Mouse (Mus musculus): ENCODE data around the gene Ccl27a. TPM values are rescaled to one million over a fixed set of nuclear protein-coding genes. Genes with fewer than 3 reads are reported as not detected.

The Ccl27a gene
- polyA plus RNA-seq, 1 experiment: 13.3 TPM

- Histone ChIP-seq H3K4me1 (ENCODE audit: control insufficient read depth, insufficient read depth, low read length) (0 out of 2 replicates have a peak, but pooled peaks cover 2% of the 10 kb centered on the region), H3K27ac (ENCODE audit: insufficient read depth, low read depth, low read length) (no peak within 1 kb of the TSS), H3K4me3 (ENCODE audit: insufficient read depth, low read length) (peak within 1 kb of the TSS; percentile 30)
- TF ChIP-seq CTCF (IDR thresholded peaks at IDR 0.05; ENCODE audit: low read depth, low read length): no peak
- TF ChIP-seq POLR2A (IDR thresholded peaks at IDR 0.05; ENCODE audit: borderline replicate concordance, low read depth, low read length): no peak
Observed at GRCm38 (mm10) chr4:41731052-41731765, 42.8 kb downstream of the Ccl27a start, which contains the start of gene Arid3c. Arid3c (minus strand) TSS chr4:41731142.

- TF ChIP-seq CTCF (IDR thresholded peaks at IDR 0.05; ENCODE audit: low read depth, low read length): no peak
- TF ChIP-seq POLR2A (IDR thresholded peaks at IDR 0.05; ENCODE audit: borderline replicate concordance, low read depth, low read length): no peak
- Histone ChIP-seq H3K4me1 (ENCODE audit: control insufficient read depth, insufficient read depth, low read length) (peaks cover 7% of the 10 kb centered on the region), H3K4me3 (ENCODE audit: insufficient read depth, low read length) (no peak overlapping the region), H3K27ac (ENCODE audit: insufficient read depth, low read depth, low read length) (no peak overlapping the region)
Observed at GRCm38 (mm10) chr4:41726826-41727621, 47.0 kb downstream of the Ccl27a start.

- TF ChIP-seq CTCF (IDR thresholded peaks at IDR 0.05; ENCODE audit: low read depth, low read length) (no peak), POLR2A (IDR thresholded peaks at IDR 0.05; ENCODE audit: borderline replicate concordance, low read depth, low read length) (0 out of 2 replicates have a peak, but pooled peaks have one; percentile 67)
- no peak within 1 kb of the TSS for H3K27ac ChIP-seq (ENCODE audit: insufficient read depth, low read depth, low read length)
- H3K4me3 ChIP-seq (ENCODE audit: insufficient read depth, low read length): peak within 1 kb of the TSS; percentile 91
- H3K4me1 ChIP-seq (ENCODE audit: control insufficient read depth, insufficient read depth, low read length): peaks cover 11% of the 10 kb centered on the region
Observed at GRCm38 (mm10) chr4:41722918-41723351, 51.1 kb downstream of the Ccl27a start, which contains the start of gene Dctn3. Dctn3 (minus strand) TSS chr4:41723170.

Other genes starting within 250 kb of the Ccl27a start
- gene Fam219a, start 204.7 kb downstream of the Ccl27a start, polyA plus RNA-seq (2012; ENCODE audit: insufficient read depth, insufficient read length, missing spikeins): 35.2 and 35.6 TPM in 2 replicates
- not detected in 2 replicates for gene Dnaic1, start 204.5 kb downstream of the Ccl27a start, polyA plus RNA-seq (2012; ENCODE audit: insufficient read depth, insufficient read length, missing spikeins)
- gene Enho, start 133.9 kb downstream of the Ccl27a start, polyA plus RNA-seq (2012; ENCODE audit: insufficient read depth, insufficient read length, missing spikeins): 1.0 and 1.5 TPM in 2 replicates
- not detected in 2 replicates for gene Cntfr, start 77.2 kb downstream of the Ccl27a start, polyA plus RNA-seq (2012; ENCODE audit: insufficient read depth, insufficient read length, missing spikeins)
- 36.8 and 43.2 TPM in 2 replicates for gene Il11ra1, start 74.3 kb downstream of the Ccl27a start, polyA plus RNA-seq (2012; ENCODE audit: insufficient read depth, insufficient read length, missing spikeins)
- 19.1 and 20.0 TPM in 2 replicates for gene Rpp25l, start 60.7 kb downstream of the Ccl27a start, polyA plus RNA-seq (2012; ENCODE audit: insufficient read depth, insufficient read length, missing spikeins)
- gene Dctn3, start 51.1 kb downstream of the Ccl27a start, polyA plus RNA-seq (2012; ENCODE audit: insufficient read depth, insufficient read length, missing spikeins): 75.2 and 75.7 TPM in 2 replicates
- not detected in 2 replicates for gene Arid3c, start 43.1 kb downstream of the Ccl27a start, polyA plus RNA-seq (2012; ENCODE audit: insufficient read depth, insufficient read length, missing spikeins)
- 30.4 and 34.5 TPM in 2 replicates for gene Galt, start 19.0 kb downstream of the Ccl27a start, polyA plus RNA-seq (2012; ENCODE audit: insufficient read depth, insufficient read length, missing spikeins)
- gene Sigmar1, start 18.1 kb downstream of the Ccl27a start, polyA plus RNA-seq (2012; ENCODE audit: insufficient read depth, insufficient read length, missing spikeins): 52.7 and 60.0 TPM in 2 replicates
- gene Gm21541, start 129.4 kb upstream of the Ccl27a start, polyA plus RNA-seq (2012; ENCODE audit: insufficient read depth, insufficient read length, missing spikeins): not detected in 2 replicates
- 2.0 and 2.8 TPM in 2 replicates for gene Gm20878, start 167.3 kb upstream of the Ccl27a start, polyA plus RNA-seq (2012; ENCODE audit: insufficient read depth, insufficient read length, missing spikeins)
- not detected in 2 replicates for gene Fam205a4, start 191.8 kb upstream of the Ccl27a start, polyA plus RNA-seq (2012; ENCODE audit: insufficient read depth, insufficient read length, missing spikeins)

All from bone marrow macrophage, adult 2 months (primary cell).